Comparison of ENCODE assay signal across 8 mouse cellular contexts in genomic region chr13:107167856-107168598, GRCm38 (mm10).
DNase-seq lines count a peak whose midpoint lies in the region; TF ChIP-seq lines count a peak whose summit lies in the region.

No protein-coding gene starts in this region.

- H3K9ac ChIP-seq in CH12.LX (ENCODE audit: insufficient read depth, low read depth): no peak overlapping the region

- no peak for TF ChIP-seq RAD21 in CH12.LX (IDR thresholded peaks at IDR 0.05; ENCODE audit: low read depth, low read length)

- H3K4me3 ChIP-seq in gastrocnemius, adult 2 months: peak overlapping the region; percentile 69
- H3K4me3 ChIP-seq in CH12.LX (replicated peaks in 1 of 3; ENCODE audit: low read depth in 2 of 3, low read length in 2 of 3, poor library complexity in 1 of 3): no peak overlapping the region
- peak overlapping the region; percentile 49 for H3K4me3 ChIP-seq in hindbrain, embryonic 10.5 days
- peak overlapping the region; percentile 89 for H3K4me3 ChIP-seq in megakaryocyte, embryonic 14.5 days (replicated peaks)

- H3K36me3 ChIP-seq in CH12.LX (replicated peaks in 1 of 2; ENCODE audit: control insufficient read depth in 1 of 2, insufficient read depth in 1 of 2, low read length in 1 of 2): no peaks in the 10 kb centered on the region
- H3K36me3 ChIP-seq in hindbrain, embryonic 10.5 days: no peaks in the 10 kb centered on the region
- H3K36me3 ChIP-seq in megakaryocyte, embryonic 14.5 days (replicated peaks; ENCODE audit: low read length): no peaks in the 10 kb centered on the region

- no peak for TF ChIP-seq EP300 in CH12.LX (IDR thresholded peaks at IDR 0.05; ENCODE audit: low read length)

- H3K4me2 ChIP-seq in CH12.LX (ENCODE audit: insufficient read depth, low read depth, poor library complexity, severe bottlenecking): peak overlapping the region; percentile 39

- peaks cover 1% of the 10 kb centered on the region for H3K27me3 ChIP-seq in CH12.LX (replicated peaks)
- no peaks in the 10 kb centered on the region for H3K27me3 ChIP-seq in hindbrain, embryonic 10.5 days (ENCODE audit: insufficient read depth, poor library complexity, severe bottlenecking)
- H3K27me3 ChIP-seq in megakaryocyte, embryonic 14.5 days (replicated peaks): peaks cover 19% of the 10 kb centered on the region

- TF ChIP-seq POLR2A in CH12.LX (IDR thresholded peaks at IDR 0.05; ENCODE audit: low read depth, low read length): no peak

- H3K4me1 ChIP-seq in CH12.LX (ENCODE audit: control insufficient read depth in 1 of 2, insufficient read depth in 2 of 2): peaks cover 0 to 2% of the 10 kb centered on the region in 2 experiments; a peak in 1 of 4 replicates
- peaks cover 14% of the 10 kb centered on the region for H3K4me1 ChIP-seq in hindbrain, embryonic 10.5 days (replicated peaks)
- peaks cover 9% of the 10 kb centered on the region for H3K4me1 ChIP-seq in megakaryocyte, embryonic 14.5 days

- intact Hi-C loops in gastrocnemius, adult 2 months (cut with DNase I): no loop called here
- intact Hi-C loops in left cerebral cortex, postnatal 4 days (cut with DNase I): no loop called here

- no peaks in the 10 kb centered on the region for H3K79me2 ChIP-seq in CH12.LX (replicated peaks; ENCODE audit: control insufficient read depth, extremely low read depth, insufficient read depth, poor library complexity, severe bottlenecking)

- dilution Hi-C loops in CH12.LX (cut with MboI; ENCODE audit: extremely low pct_ligation_motif_present, extremely low pct_unique_long_range_greater_than_20kb, low sequenced_read_pairs): no loop called here

- H3K9me3 ChIP-seq in CH12.LX (replicated peaks; ENCODE audit: low read length): no peaks in the 10 kb centered on the region
- no peaks in the 10 kb centered on the region for H3K9me3 ChIP-seq in hindbrain, embryonic 10.5 days
- no peaks in the 10 kb centered on the region for H3K9me3 ChIP-seq in megakaryocyte, embryonic 14.5 days

- no peak for DNase-seq in gastrocnemius, adult 2 months
- DNase-seq in gastrocnemius, postnatal 10 days: no peak
- DNase-seq in CH12.LX (ENCODE audit: extremely low read depth): no peak
- no peak for DNase-seq in hindbrain, embryonic 10.5 days (ENCODE audit: low spot score)
- no peak for DNase-seq in adrenal gland, adult (ENCODE audit: inconsistent age in 2 of 2, low spot score in 1 of 2)
- DNase-seq in right cerebral cortex, postnatal 25 days: no peak
- DNase-seq in left cerebral cortex, postnatal 4 days: no peak

- WGBS in hindbrain, embryonic 10.5 days: 66% methylated on average over 10 of the region's 10 CpGs

- no peak overlapping the region for H3K27ac ChIP-seq in gastrocnemius, adult 2 months
- no peak overlapping the region for H3K27ac ChIP-seq in CH12.LX (ENCODE audit: insufficient read depth, low read depth)
- H3K27ac ChIP-seq in hindbrain, embryonic 10.5 days: peak overlapping the region; percentile 77

- no peak for TF ChIP-seq CTCF in gastrocnemius, adult 2 months (IDR thresholded peaks at IDR 0.05)
- no peak for TF ChIP-seq CTCF in CH12.LX (conservative IDR thresholded peaks at IDR 0.05 in 1 of 2, IDR thresholded peaks at IDR 0.05 in 1 of 2; ENCODE audit: low read depth in 2 of 2, low read length in 2 of 2)

- in situ Hi-C loops in CH12.LX (cut with MboI; ENCODE audit: low pct_ligation_motif_present, low pct_unique_long_range_greater_than_20kb, low sequenced_read_pairs): no loop called here

TF ChIP-seq in CH12.LX, 34 proteins besides CTCF, POLR2A, EP300 and RAD21:
- TF ChIP-seq USF1 (IDR thresholded peaks at IDR 0.05; ENCODE audit: low read depth, low read length) (no peak), JUN (IDR thresholded peaks at IDR 0.05; ENCODE audit: insufficient read depth, low read depth, low read length) (no peak), ZNF384 (IDR thresholded peaks at IDR 0.05; ENCODE audit: low read depth, low read length) (no peak), CHD1 (IDR thresholded peaks at IDR 0.05; ENCODE audit: low read depth, low read length) (no peak), ELF1 (IDR thresholded peaks at IDR 0.05; ENCODE audit: low read depth, low read length) (no peak), KAT2A (IDR thresholded peaks at IDR 0.05; ENCODE audit: insufficient replicate concordance, low read length) (no peak), MAX (IDR thresholded peaks at IDR 0.05; ENCODE audit: low read length) (no peak), ZC3H11A (IDR thresholded peaks at IDR 0.05; ENCODE audit: low read depth, low read length) (no peak), MEF2A (IDR thresholded peaks at IDR 0.05; ENCODE audit: borderline replicate concordance, low read depth, low read length) (no peak), JUND (conservative IDR thresholded peaks at IDR 0.05; ENCODE audit: low read depth, low read length) (no peak), NELFE (IDR thresholded peaks at IDR 0.05; ENCODE audit: low read depth, low read length) (no peak)

Comparison
In these comparisons a context has a peak if more than half of its experiments do, and no peak if none do; other contexts are left out.
1. H3K4me3 ChIP-seq: peak in gastrocnemius, adult 2 months (single experiment), hindbrain, embryonic 10.5 days (single experiment) and megakaryocyte, embryonic 14.5 days (single experiment); none in CH12.LX (0 of 3).